Mouse (Mus musculus) heart, postnatal 0 days (tissue): ENCODE measurements around the gene Zfp12.

Experiments
- CTCF ChIP-seq: IDR thresholded peaks from 2 replicates; pipeline ENCODE4 v1.5.1; 2016; ENCODE audit warnings: antibody characterized with exemption, control low read depth, low read depth
- EP300 ChIP-seq: IDR thresholded peaks from 2 replicates; pipeline ENCODE4 v1.6.1; 2016; ENCODE audit warnings: antibody characterized with exemption, low read depth

- no peak for TF ChIP-seq EP300
- TF ChIP-seq CTCF, result no peak
Measured at GRCm38 (mm10) chr5:143195166-143195565, 39.8 kb upstream of the Zfp12 start.
